Mouse (Mus musculus): ENCODE measurements at regions not wholly inside any gene's neighbourhood (a gene's known extent, or its start where the extent isn't known, plus 50 kb on each side); places are given as distances from the start of the nearest gene placed in this dataset.

GRCm38 (mm10) chr15:33780960-33781359, 576.7 kb downstream of the 9430069I07Rik start:
- TF ChIP-seq CTCF (IDR thresholded peaks at IDR 0.05; ENCODE audit: low read depth) (no peak), EP300 (optimal IDR thresholded peaks at IDR 0.05) (no peak)
